Mouse (Mus musculus): ENCODE measurements at regions not wholly inside any gene's neighbourhood (a gene's known extent, or its start where the extent isn't known, plus 50 kb on each side); places are given as distances from the start of the nearest gene placed in this dataset.

- Histone ChIP-seq H3K4me1 (ENCODE audit: control insufficient read depth, insufficient read depth, insufficient read length, low read length) (no peaks in the 10 kb centered on the region), H3K27ac (ENCODE audit: insufficient read depth, low read depth, low read length) (no peak overlapping the region), H3K36me3 (ENCODE audit: control insufficient read depth, insufficient read depth, low read length) (no peaks in the 10 kb centered on the region), H3K4me3 (ENCODE audit: low read depth, low read length) (no peak overlapping the region), H3K27me3 (ENCODE audit: control insufficient read depth, insufficient read depth, low read length) (no peaks in the 10 kb centered on the region)
- no peak for TF ChIP-seq POLR2A (IDR thresholded peaks at IDR 0.05; ENCODE audit: low read depth, low read length)
- TF ChIP-seq CTCF (IDR thresholded peaks at IDR 0.05; ENCODE audit: extremely low read depth, insufficient read length, insufficient replicate concordance, low read depth, low read length) = no peak
- 78% methylated on average over 5 of the region's 5 CpGs for whole genome bisulfite sequencing
Measured at GRCm38 (mm10) chr4:127849306-127849705, 121.4 kb downstream of the CK137956 start.

- H3K36me3 ChIP-seq (ENCODE audit: control insufficient read depth, insufficient read depth, low read length) = no peaks in the 10 kb centered on the region
- no peaks in the 10 kb centered on the region for H3K27me3 ChIP-seq (ENCODE audit: control insufficient read depth, insufficient read depth, low read length)
- WGBS = 49% methylated on average over 3 of the region's 3 CpGs
- TF ChIP-seq POLR2A (IDR thresholded peaks at IDR 0.05; ENCODE audit: low read depth, low read length) = no peak
- no peak for TF ChIP-seq CTCF (IDR thresholded peaks at IDR 0.05; ENCODE audit: extremely low read depth, insufficient read length, insufficient replicate concordance, low read depth, low read length)
- H3K27ac ChIP-seq (ENCODE audit: insufficient read depth, low read depth, low read length) = no peak overlapping the region
- no peaks in the 10 kb centered on the region for H3K4me1 ChIP-seq (ENCODE audit: control insufficient read depth, insufficient read depth, insufficient read length, low read length)
- H3K4me3 ChIP-seq (ENCODE audit: low read depth, low read length) = no peak overlapping the region
Measured at GRCm38 (mm10) chr4:127846321-127846720, 124.4 kb downstream of the CK137956 start.

GRCm38 (mm10) chr4:127843421-127843820 is 127.3 kb downstream of the CK137956 start:
- Histone ChIP-seq H3K27me3 (ENCODE audit: control insufficient read depth, insufficient read depth, low read length) (no peaks in the 10 kb centered on the region), H3K4me3 (ENCODE audit: low read depth, low read length) (no peak overlapping the region), H3K27ac (ENCODE audit: insufficient read depth, low read depth, low read length) (no peak overlapping the region), H3K4me1 (ENCODE audit: control insufficient read depth, insufficient read depth, insufficient read length, low read length) (no peaks in the 10 kb centered on the region), H3K36me3 (ENCODE audit: control insufficient read depth, insufficient read depth, low read length) (no peaks in the 10 kb centered on the region)
- 71% methylated on average over 7 of the region's 7 CpGs for WGBS
- TF ChIP-seq POLR2A (IDR thresholded peaks at IDR 0.05; ENCODE audit: low read depth, low read length) (no peak), CTCF (IDR thresholded peaks at IDR 0.05; ENCODE audit: extremely low read depth, insufficient read length, insufficient replicate concordance, low read depth, low read length) (no peak)

- Histone ChIP-seq H3K4me1 (ENCODE audit: control insufficient read depth, insufficient read depth, insufficient read length, low read length) (no peaks in the 10 kb centered on the region), H3K36me3 (ENCODE audit: control insufficient read depth, insufficient read depth, low read length) (no peaks in the 10 kb centered on the region), H3K27ac (ENCODE audit: insufficient read depth, low read depth, low read length) (no peak overlapping the region), H3K4me3 (ENCODE audit: low read depth, low read length) (no peak overlapping the region), H3K27me3 (ENCODE audit: control insufficient read depth, insufficient read depth, low read length) (no peaks in the 10 kb centered on the region)
- WGBS = 75% methylated on average over 6 of the region's 6 CpGs
- TF ChIP-seq CTCF (IDR thresholded peaks at IDR 0.05; ENCODE audit: extremely low read depth, insufficient read length, insufficient replicate concordance, low read depth, low read length) = no peak
- TF ChIP-seq POLR2A (IDR thresholded peaks at IDR 0.05; ENCODE audit: low read depth, low read length) = no peak
Measured at GRCm38 (mm10) chr4:127833668-127834067, 137.1 kb downstream of the CK137956 start.

DNA sequence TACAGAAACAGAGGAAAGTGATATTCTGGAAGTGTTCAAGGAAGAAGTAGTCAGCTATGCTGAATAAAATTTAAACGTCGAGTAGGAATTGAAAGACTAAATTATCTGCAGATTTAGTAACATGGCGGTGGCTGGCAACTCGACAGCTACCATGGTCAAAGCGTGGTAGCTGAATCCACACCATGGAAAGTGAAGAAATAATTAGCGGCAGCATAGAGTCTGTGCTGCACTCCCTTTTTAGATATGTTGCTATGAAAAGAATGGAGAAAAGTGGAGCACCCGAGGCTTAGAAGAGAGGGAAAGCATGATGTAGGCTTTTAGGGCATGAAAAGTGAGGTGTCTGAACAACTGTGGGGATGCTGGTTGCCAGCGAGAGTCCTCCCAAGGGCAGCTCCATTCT is 143.8 kb downstream of the CK137956 start:
- WGBS = 88% methylated on average over 8 of the region's 8 CpGs

DNA sequence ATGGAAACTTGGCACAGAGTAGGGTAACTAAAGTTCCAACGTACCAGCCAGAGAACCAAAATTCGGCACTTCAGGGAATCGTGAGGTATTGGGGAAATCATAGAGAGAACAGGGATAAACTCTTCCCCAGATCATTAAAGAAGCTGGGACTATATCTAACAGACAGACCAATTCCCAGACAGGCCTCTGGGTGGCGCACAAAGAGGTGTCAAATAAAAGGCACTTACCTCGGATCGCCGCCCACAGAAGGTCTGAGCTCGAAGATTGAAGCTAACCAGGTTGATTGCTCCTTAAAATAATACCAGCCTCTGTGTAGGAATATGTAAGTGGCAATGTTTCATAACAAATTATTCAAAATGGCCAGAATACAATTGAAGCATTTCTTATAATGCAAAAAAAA is 151.2 kb downstream of the CK137956 start:
- H3K36me3 ChIP-seq (ENCODE audit: control insufficient read depth, insufficient read depth, low read length) = no peaks in the 10 kb centered on the region
- TF ChIP-seq POLR2A (IDR thresholded peaks at IDR 0.05; ENCODE audit: low read depth, low read length) = no peak
- TF ChIP-seq CTCF (IDR thresholded peaks at IDR 0.05; ENCODE audit: extremely low read depth, insufficient read length, insufficient replicate concordance, low read depth, low read length) = no peak
- H3K27ac ChIP-seq (ENCODE audit: insufficient read depth, low read depth, low read length) = no peak overlapping the region
- H3K4me1 ChIP-seq (ENCODE audit: control insufficient read depth, insufficient read depth, insufficient read length, low read length) = no peaks in the 10 kb centered on the region
- no peaks in the 10 kb centered on the region for H3K27me3 ChIP-seq (ENCODE audit: control insufficient read depth, insufficient read depth, low read length)
- WGBS = 78% methylated on average over 8 of the region's 8 CpGs
- H3K4me3 ChIP-seq (ENCODE audit: low read depth, low read length) = no peak overlapping the region

More for the DNA sequence above, 143.8 kb downstream of the CK137956 start:
- Histone ChIP-seq H3K27me3 (ENCODE audit: control insufficient read depth, insufficient read depth, low read length) (no peaks in the 10 kb centered on the region), H3K36me3 (ENCODE audit: control insufficient read depth, insufficient read depth, low read length) (no peaks in the 10 kb centered on the region), H3K4me3 (ENCODE audit: low read depth, low read length) (no peak overlapping the region), H3K27ac (ENCODE audit: insufficient read depth, low read depth, low read length) (no peak overlapping the region), H3K4me1 (ENCODE audit: control insufficient read depth, insufficient read depth, insufficient read length, low read length) (no peaks in the 10 kb centered on the region)
- TF ChIP-seq CTCF (IDR thresholded peaks at IDR 0.05; ENCODE audit: extremely low read depth, insufficient read length, insufficient replicate concordance, low read depth, low read length) (no peak), POLR2A (IDR thresholded peaks at IDR 0.05; ENCODE audit: low read depth, low read length) (no peak)

DNA sequence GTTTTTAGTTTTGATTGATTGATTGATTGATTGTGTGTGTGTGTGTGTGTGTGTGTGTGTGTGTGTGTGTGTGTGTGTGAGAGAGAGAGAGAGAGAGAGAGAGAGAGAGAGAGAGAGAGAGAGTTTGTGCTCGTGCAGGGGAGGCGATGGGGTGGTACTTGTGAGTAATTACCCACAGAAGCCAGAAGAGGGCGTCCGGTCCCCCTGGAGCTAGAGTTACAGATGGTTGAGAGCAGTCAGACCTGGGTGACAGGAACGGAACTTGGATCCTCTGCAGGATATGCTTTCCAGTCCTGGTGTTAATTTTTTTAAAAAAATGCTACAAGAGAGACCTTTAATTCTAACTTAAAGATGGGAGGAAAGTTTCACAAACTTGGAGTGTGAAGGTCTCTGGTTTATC is 151.7 kb downstream of the CK137956 start:
- Histone ChIP-seq H3K4me3 (ENCODE audit: low read depth, low read length) (no peak overlapping the region), H3K27ac (ENCODE audit: insufficient read depth, low read depth, low read length) (no peak overlapping the region), H3K4me1 (ENCODE audit: control insufficient read depth, insufficient read depth, insufficient read length, low read length) (no peaks in the 10 kb centered on the region), H3K27me3 (ENCODE audit: control insufficient read depth, insufficient read depth, low read length) (no peaks in the 10 kb centered on the region), H3K36me3 (ENCODE audit: control insufficient read depth, insufficient read depth, low read length) (no peaks in the 10 kb centered on the region)
- WGBS = 67% methylated on average over 5 of the region's 5 CpGs
- TF ChIP-seq POLR2A (IDR thresholded peaks at IDR 0.05; ENCODE audit: low read depth, low read length) = no peak
- TF ChIP-seq CTCF (IDR thresholded peaks at IDR 0.05; ENCODE audit: extremely low read depth, insufficient read length, insufficient replicate concordance, low read depth, low read length) = no peak

- TF ChIP-seq CTCF (IDR thresholded peaks at IDR 0.05; ENCODE audit: extremely low read depth, insufficient read length, insufficient replicate concordance, low read depth, low read length) (no peak), POLR2A (IDR thresholded peaks at IDR 0.05; ENCODE audit: low read depth, low read length) (no peak)
- Histone ChIP-seq H3K27ac (ENCODE audit: insufficient read depth, low read depth, low read length) (no peak overlapping the region), H3K4me3 (ENCODE audit: low read depth, low read length) (no peak overlapping the region), H3K27me3 (ENCODE audit: control insufficient read depth, insufficient read depth, low read length) (no peaks in the 10 kb centered on the region), H3K4me1 (ENCODE audit: control insufficient read depth, insufficient read depth, insufficient read length, low read length) (no peaks in the 10 kb centered on the region), H3K36me3 (ENCODE audit: control insufficient read depth, insufficient read depth, low read length) (no peaks in the 10 kb centered on the region)
- 87% methylated on average over 6 of the region's 6 CpGs for WGBS
Measured at GRCm38 (mm10) chr4:127814631-127815030, 156.1 kb downstream of the CK137956 start.

Measured in small intestine, adult 2 months (tissue).